Mouse (Mus musculus): Measurements from ENCODE around the gene Pcyt1b. TPM values are rescaled to one million over a fixed set of nuclear protein-coding genes. Genes with fewer than 3 reads are reported as not detected.

The Pcyt1b gene
- polyA plus RNA-seq, 1 experiment from 2014 or later, result 4.8 TPM

- Histone ChIP-seq H3K27me3 (no peaks in the 10 kb centered on the region; the same call in 1 of the 2 replicates), H3K4me2 (no peak overlapping the region), H3K9me3 (no peaks in the 10 kb centered on the region), H3K36me3 (no peaks in the 10 kb centered on the region), H3K4me1 (no peaks in the 10 kb centered on the region), H3K4me3 (no peak overlapping the region), H3K27ac (no peak overlapping the region), H3K9ac (no peak overlapping the region)
- no peak for ATAC-seq (ENCODE audit: insufficient number of reproducible peaks, insufficient read depth, low FRiP score, low TSS enrichment, low read depth)
- 95% methylated on average over 1 of the region's 1 CpGs for WGBS
Measured at GRCm38 (mm10) chrX:93749165-93749564, 94.5 kb downstream of the Pcyt1b start.

- 89% methylated on average over 6 of the region's 6 CpGs for WGBS
- H3K9me3 ChIP-seq, result no peaks in the 10 kb centered on the region
- no peak overlapping the region for H3K4me2 ChIP-seq
- no peaks in the 10 kb centered on the region; the same call in 1 of the 2 replicates for H3K27me3 ChIP-seq
- H3K9ac ChIP-seq, result no peak overlapping the region
- no peak overlapping the region for H3K4me3 ChIP-seq
- H3K36me3 ChIP-seq, result no peaks in the 10 kb centered on the region
- H3K4me1 ChIP-seq, result no peaks in the 10 kb centered on the region
- no peak for ATAC-seq (ENCODE audit: insufficient number of reproducible peaks, insufficient read depth, low FRiP score, low TSS enrichment, low read depth)
- no peak overlapping the region for H3K27ac ChIP-seq
Measured at GRCm38 (mm10) chrX:93750566-93750965, 95.9 kb downstream of the Pcyt1b start.

- WGBS, result 72% methylated on average over 11 of the region's 11 CpGs
- Histone ChIP-seq H3K9me3 (no peaks in the 10 kb centered on the region), H3K4me2 (no peak overlapping the region), H3K4me3 (no peak overlapping the region), H3K27me3 (peaks cover 20% of the 10 kb centered on the region; the same call in 1 of the 2 replicates), H3K27ac (no peak overlapping the region), H3K36me3 (no peaks in the 10 kb centered on the region), H3K9ac (no peak overlapping the region), H3K4me1 (no peaks in the 10 kb centered on the region)
- ATAC-seq (ENCODE audit: insufficient number of reproducible peaks, insufficient read depth, low FRiP score, low TSS enrichment, low read depth), result no peak
Measured at GRCm38 (mm10) chrX:93755210-93755842, 100.7 kb downstream of the Pcyt1b start.

GRCm38 (mm10) chrX:93756867-93757455 is 102.3 kb downstream of the Pcyt1b start:
- Histone ChIP-seq H3K9ac (no peak overlapping the region), H3K27me3 (peaks cover 20% of the 10 kb centered on the region; the same call in 1 of the 2 replicates), H3K4me3 (no peak overlapping the region), H3K9me3 (no peaks in the 10 kb centered on the region), H3K36me3 (no peaks in the 10 kb centered on the region), H3K4me2 (no peak overlapping the region), H3K4me1 (no peaks in the 10 kb centered on the region), H3K27ac (no peak overlapping the region)
- no peak; the same call in 1 of the 2 replicates for ATAC-seq (ENCODE audit: insufficient number of reproducible peaks, insufficient read depth, low FRiP score, low TSS enrichment, low read depth)
- WGBS, result 50% methylated on average over 7 of the region's 7 CpGs

- WGBS, result 88% methylated on average over 3 of the region's 3 CpGs
- no peak overlapping the region for H3K4me3 ChIP-seq
- H3K27ac ChIP-seq, result no peak overlapping the region
- H3K27me3 ChIP-seq, result peaks cover 20% of the 10 kb centered on the region; the same call in 1 of the 2 replicates
- no peaks in the 10 kb centered on the region for H3K9me3 ChIP-seq
- no peaks in the 10 kb centered on the region for H3K4me1 ChIP-seq
- no peaks in the 10 kb centered on the region for H3K36me3 ChIP-seq
- no peak overlapping the region for H3K9ac ChIP-seq
- no peak overlapping the region for H3K4me2 ChIP-seq
- no peak for ATAC-seq (ENCODE audit: insufficient number of reproducible peaks, insufficient read depth, low FRiP score, low TSS enrichment, low read depth)
Measured at GRCm38 (mm10) chrX:93760770-93761169, 106.1 kb downstream of the Pcyt1b start.

- no peak overlapping the region for H3K9ac ChIP-seq
- H3K4me1 ChIP-seq, result no peaks in the 10 kb centered on the region
- no peak overlapping the region for H3K4me3 ChIP-seq
- H3K4me2 ChIP-seq, result no peak overlapping the region
- H3K27me3 ChIP-seq, result no peaks in the 10 kb centered on the region
- H3K27ac ChIP-seq, result no peak overlapping the region
- no peaks in the 10 kb centered on the region for H3K36me3 ChIP-seq
- no peaks in the 10 kb centered on the region for H3K9me3 ChIP-seq
- ATAC-seq (ENCODE audit: insufficient number of reproducible peaks, insufficient read depth, low FRiP score, low TSS enrichment, low read depth), result no peak
- WGBS, result 88% methylated on average over 1 of the region's 1 CpGs
Measured at GRCm38 (mm10) chrX:93789562-93789961, 134.9 kb downstream of the Pcyt1b start.

GRCm38 (mm10) chrX:93793168-93793567 is 138.5 kb downstream of the Pcyt1b start:
- no peak for ATAC-seq (ENCODE audit: insufficient number of reproducible peaks, insufficient read depth, low FRiP score, low TSS enrichment, low read depth)
- Histone ChIP-seq H3K4me2 (no peak overlapping the region), H3K4me1 (no peaks in the 10 kb centered on the region), H3K9ac (no peak overlapping the region), H3K27me3 (no peaks in the 10 kb centered on the region), H3K4me3 (no peak overlapping the region), H3K27ac (no peak overlapping the region), H3K9me3 (no peaks in the 10 kb centered on the region), H3K36me3 (no peaks in the 10 kb centered on the region)

Other genes with a start within 250 kb of the Pcyt1b start
- gene Pola1, start 22.7 kb upstream of the Pcyt1b start, polyA plus RNA-seq (2015; fragmentation: Nextera tagmentation; extraction: Ambion mirVana), result 18.0 and 20.8 TPM in 2 replicates
- gene Pdk3, start 177.3 kb downstream of the Pcyt1b start, polyA plus RNA-seq (2015; fragmentation: Nextera tagmentation; extraction: Ambion mirVana), result 58.8 and 63.3 TPM in 2 replicates

Measured in embryonic facial prominence, embryonic 13.5 days (tissue).